Mouse (Mus musculus): ENCODE measurements around the gene Prdm10. TPM values are rescaled to one million over a fixed set of nuclear protein-coding genes. Genes with fewer than 3 reads are reported as not detected.

Prdm10 gene
- polyA plus RNA-seq, 1 experiment from 2014 or later = 1.2 TPM

DNA sequence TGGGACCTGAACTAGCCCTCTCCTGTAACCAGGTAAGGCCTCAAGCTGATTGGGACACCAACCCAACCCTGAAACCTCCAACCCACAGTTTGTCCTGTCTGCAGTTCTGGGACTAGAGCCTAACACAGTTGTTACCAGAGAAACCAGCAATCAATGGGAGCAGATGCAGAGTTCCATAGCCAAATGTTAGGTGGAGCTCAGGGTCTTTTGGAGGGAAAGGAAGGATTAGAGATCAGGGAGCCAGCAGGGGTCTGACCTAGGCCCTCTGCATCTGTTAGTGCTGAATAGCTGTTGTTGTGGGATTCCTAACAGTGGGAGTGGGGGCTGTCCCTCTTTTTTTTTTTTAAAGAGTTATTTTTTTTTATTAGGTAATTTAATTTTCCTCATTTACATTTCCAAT lies 96.3 kb downstream of the Prdm10 start:
- H3K36me3 ChIP-seq (ENCODE audit: insufficient read depth, low read length) = no peaks in the 10 kb centered on the region

DNA sequence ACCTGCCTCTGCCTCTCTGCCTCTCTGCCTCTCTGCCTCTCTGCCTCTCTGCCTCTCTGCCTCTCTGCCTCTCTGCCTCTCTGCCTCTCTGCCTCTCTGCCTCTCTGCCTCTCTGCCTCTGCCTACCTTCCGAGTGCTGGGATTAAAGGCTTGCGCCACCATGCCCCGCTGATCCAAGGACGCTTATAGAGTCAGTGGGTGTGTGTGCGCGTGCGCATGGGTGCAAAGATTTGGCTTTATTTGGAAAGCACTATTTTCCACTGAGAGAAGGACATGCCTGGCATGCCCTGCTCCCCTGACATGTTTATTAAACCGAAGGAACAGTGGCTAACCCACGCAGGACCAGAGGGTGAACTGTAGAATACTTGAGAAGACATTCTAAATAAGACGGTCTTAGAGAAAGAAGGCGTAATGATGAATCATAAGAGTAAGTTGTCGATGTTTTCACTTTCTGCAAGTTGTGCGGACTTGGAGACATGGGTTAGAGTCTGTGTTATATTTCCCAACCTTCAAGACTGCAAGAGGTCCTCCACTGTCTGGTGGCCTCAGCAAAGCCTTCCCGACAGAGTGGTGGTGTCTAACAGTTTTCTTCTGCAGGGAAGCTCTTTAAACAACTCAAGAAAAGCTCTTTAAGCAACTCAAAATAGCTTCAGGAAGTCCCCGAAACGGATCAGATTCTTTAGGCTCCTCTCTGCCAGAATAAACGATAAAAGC lies 104.6 kb downstream of the Prdm10 start:
- 72% methylated on average over 17 of the region's 17 CpGs for WGBS
- no peaks in the 10 kb centered on the region for H3K36me3 ChIP-seq (ENCODE audit: insufficient read depth, low read length)
- no peaks in the 10 kb centered on the region for H3K9me3 ChIP-seq (ENCODE audit: low read length)
- no peak for DNase-seq (ENCODE audit: low spot score)
- no peak overlapping the region for H3K9ac ChIP-seq (replicated peaks; ENCODE audit: low read depth)
- no peak overlapping the region for H3K4me3 ChIP-seq (ENCODE audit: low read depth, low read length)
- ATAC-seq = no peak
- H3K4me2 ChIP-seq (replicated peaks; ENCODE audit: low read depth, low read length) = peak overlapping the region; percentile 74
- no peaks in the 10 kb centered on the region for H3K27me3 ChIP-seq (replicated peaks; ENCODE audit: insufficient read depth, low read length)
- TF ChIP-seq EP300 (IDR thresholded peaks at IDR 0.05) (no peak), CTCF (IDR thresholded peaks at IDR 0.05) (no peak)
- no peak overlapping the region for H3K27ac ChIP-seq (ENCODE audit: low read length)
- no peaks in the 10 kb centered on the region; the same call in 1 of the 2 replicates for H3K4me1 ChIP-seq (ENCODE audit: insufficient read depth, low read depth, low read length)

More for the DNA sequence above, 96.3 kb downstream of the Prdm10 start:
- Histone ChIP-seq H3K9ac (replicated peaks; ENCODE audit: low read depth) (no peak overlapping the region), H3K27me3 (replicated peaks; ENCODE audit: insufficient read depth, low read length) (no peaks in the 10 kb centered on the region), H3K4me1 (ENCODE audit: insufficient read depth, low read depth, low read length) (no peaks in the 10 kb centered on the region), H3K9me3 (ENCODE audit: low read length) (no peaks in the 10 kb centered on the region), H3K27ac (ENCODE audit: low read length) (no peak overlapping the region), H3K4me3 (ENCODE audit: low read depth, low read length) (no peak overlapping the region), H3K4me2 (replicated peaks; ENCODE audit: low read depth, low read length) (no peak overlapping the region)
- ATAC-seq (no peak), DNase-seq (ENCODE audit: low spot score) (no peak)
- TF ChIP-seq CTCF (IDR thresholded peaks at IDR 0.05) (no peak), EP300 (IDR thresholded peaks at IDR 0.05) (no peak)

GRCm38 (mm10) chr9:31385500-31385869 lies 105.1 kb downstream of the Prdm10 start:
- Histone ChIP-seq H3K4me2 (replicated peaks; ENCODE audit: low read depth, low read length) (peak overlapping the region; percentile 74), H3K4me3 (ENCODE audit: low read depth, low read length) (peak overlapping the region; percentile 95), H3K9ac (replicated peaks; ENCODE audit: low read depth) (peak overlapping the region; percentile 84; the same call in 1 of the 2 replicates), H3K27me3 (replicated peaks; ENCODE audit: insufficient read depth, low read length) (no peaks in the 10 kb centered on the region), H3K36me3 (ENCODE audit: insufficient read depth, low read length) (no peaks in the 10 kb centered on the region), H3K4me1 (ENCODE audit: insufficient read depth, low read depth, low read length) (no peaks in the 10 kb centered on the region; the same call in 1 of the 2 replicates), H3K27ac (ENCODE audit: low read length) (no peak overlapping the region), H3K9me3 (ENCODE audit: low read length) (no peaks in the 10 kb centered on the region)
- WGBS = 24% methylated on average over 4 of the region's 4 CpGs
- TF ChIP-seq EP300 (IDR thresholded peaks at IDR 0.05) (no peak), CTCF (IDR thresholded peaks at IDR 0.05) (no peak)
- ATAC-seq (no peak), DNase-seq (ENCODE audit: low spot score) (peak; percentile 5)

DNA sequence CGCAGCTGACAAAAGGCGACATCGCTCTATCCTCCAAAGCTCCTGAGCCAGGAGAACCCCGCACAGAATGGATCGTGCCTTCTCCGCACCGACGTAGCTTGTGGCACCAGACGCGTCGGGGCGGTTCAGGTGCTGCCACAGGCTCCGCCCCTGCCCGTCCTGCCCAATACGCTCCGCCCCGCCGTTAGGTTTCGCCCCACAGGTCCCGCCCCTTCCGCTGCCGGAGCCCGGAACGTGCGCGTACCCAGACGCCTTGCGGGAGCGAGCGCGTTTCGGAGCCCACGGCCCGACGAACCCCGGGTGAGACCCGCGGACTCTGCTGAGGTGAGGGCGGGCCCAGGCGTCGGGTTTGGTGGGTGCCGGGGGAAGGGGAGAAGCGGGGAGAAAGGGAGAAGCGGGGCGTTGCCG lies 105.6 kb downstream of the Prdm10 start, which contains the start of gene Nfrkb:
TSS of gene Nfrkb (plus strand) at position 246 of the 408 bp plus-strand sequence.
- Histone ChIP-seq H3K27me3 (replicated peaks; ENCODE audit: insufficient read depth, low read length) (no peaks in the 10 kb centered on the region), H3K36me3 (ENCODE audit: insufficient read depth, low read length) (peaks cover 3% of the 10 kb centered on the region; the same call in 1 of the 2 replicates), H3K4me2 (replicated peaks; ENCODE audit: low read depth, low read length) (peak within 1 kb of the TSS; percentile 74), H3K4me1 (ENCODE audit: insufficient read depth, low read depth, low read length) (no peaks in the 10 kb centered on the region; the same call in 1 of the 2 replicates), H3K27ac (ENCODE audit: low read length) (peak within 1 kb of the TSS; percentile 38), H3K9ac (replicated peaks; ENCODE audit: low read depth) (peak within 1 kb of the TSS; percentile 84), H3K9me3 (ENCODE audit: low read length) (no peaks in the 10 kb centered on the region), H3K4me3 (ENCODE audit: low read depth, low read length) (peak within 1 kb of the TSS; percentile 95)
- DNase-seq (ENCODE audit: low spot score) (peak; percentile 99), ATAC-seq (peak; percentile 99)
- 1% methylated on average over 39 of the region's 46 CpGs for WGBS
- no peak for TF ChIP-seq CTCF (IDR thresholded peaks at IDR 0.05)
- no peak for TF ChIP-seq EP300 (IDR thresholded peaks at IDR 0.05)

DNA sequence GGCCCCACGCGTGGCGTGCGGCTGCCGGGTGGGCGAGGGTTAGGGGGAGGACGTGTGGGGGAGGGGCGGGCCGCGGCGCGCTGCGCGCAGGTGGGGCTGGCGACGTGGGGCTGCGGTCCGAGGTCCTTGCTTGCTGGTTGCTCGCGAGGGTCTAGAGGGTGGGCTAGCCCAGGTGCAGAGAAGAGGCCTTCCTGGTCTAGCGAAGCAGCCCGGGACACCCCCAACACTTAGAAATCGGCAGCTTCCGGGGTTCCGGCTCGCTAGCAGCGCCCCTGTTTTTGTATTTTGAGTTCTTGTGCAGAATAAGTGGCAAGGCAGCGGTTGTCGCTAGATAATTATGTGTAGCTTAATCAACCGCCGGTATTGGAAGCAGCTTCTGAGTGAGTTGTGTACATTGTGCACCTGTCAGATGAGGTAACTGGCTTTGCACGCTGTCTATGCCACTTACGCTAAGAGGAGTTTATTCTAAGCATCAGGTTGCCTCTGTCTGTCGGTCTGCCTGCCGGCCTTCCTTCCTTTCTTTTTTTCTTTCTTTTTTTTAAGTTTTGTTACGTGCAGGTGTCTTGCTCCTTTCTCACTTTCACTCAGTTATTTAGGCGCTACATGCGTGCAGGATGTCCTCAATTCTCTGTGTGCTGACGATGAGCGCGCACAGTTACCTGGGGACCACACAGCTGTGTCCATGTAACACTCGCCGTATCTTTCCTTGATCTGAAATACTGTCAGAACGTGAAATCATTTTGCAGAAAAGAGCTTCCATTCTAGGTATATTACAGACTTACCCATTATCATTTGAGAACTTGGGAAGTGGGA lies 106.2 kb downstream of the Prdm10 start:
- WGBS = 10% methylated on average over 32 of the region's 44 CpGs
- Histone ChIP-seq H3K27me3 (replicated peaks; ENCODE audit: insufficient read depth, low read length) (no peaks in the 10 kb centered on the region), H3K27ac (ENCODE audit: low read length) (peak overlapping the region; percentile 38), H3K4me1 (ENCODE audit: insufficient read depth, low read depth, low read length) (no peaks in the 10 kb centered on the region; the same call in 1 of the 2 replicates), H3K4me3 (ENCODE audit: low read depth, low read length) (peak overlapping the region; percentile 95), H3K4me2 (replicated peaks; ENCODE audit: low read depth, low read length) (peak overlapping the region; percentile 74), H3K9me3 (ENCODE audit: low read length) (no peaks in the 10 kb centered on the region), H3K9ac (replicated peaks; ENCODE audit: low read depth) (peak overlapping the region; percentile 84), H3K36me3 (ENCODE audit: insufficient read depth, low read length) (peaks cover 9% of the 10 kb centered on the region; the same call in 1 of the 2 replicates)
- TF ChIP-seq CTCF (IDR thresholded peaks at IDR 0.05) = no peak
- TF ChIP-seq EP300 (IDR thresholded peaks at IDR 0.05) = no peak
- peak; percentile 25 for DNase-seq (ENCODE audit: low spot score)
- peak; percentile 58 for ATAC-seq

- no peak for ATAC-seq
- DNase-seq (ENCODE audit: low spot score) = no peak
- WGBS = 70% methylated on average over 5 of the region's 5 CpGs
- TF ChIP-seq EP300 (IDR thresholded peaks at IDR 0.05) = no peak
- TF ChIP-seq CTCF (IDR thresholded peaks at IDR 0.05) = no peak
- Histone ChIP-seq H3K4me1 (ENCODE audit: insufficient read depth, low read depth, low read length) (no peaks in the 10 kb centered on the region; the same call in 1 of the 2 replicates), H3K9ac (replicated peaks; ENCODE audit: low read depth) (0 out of 2 replicates have a peak overlapping the region, but pooled peaks have one; percentile 84), H3K27ac (ENCODE audit: low read length) (no peak overlapping the region), H3K4me2 (replicated peaks; ENCODE audit: low read depth, low read length) (peak overlapping the region; percentile 74), H3K9me3 (ENCODE audit: low read length) (no peaks in the 10 kb centered on the region), H3K27me3 (replicated peaks; ENCODE audit: insufficient read depth, low read length) (no peaks in the 10 kb centered on the region), H3K36me3 (ENCODE audit: insufficient read depth, low read length) (peaks cover 14% of the 10 kb centered on the region; the same call in 1 of the 2 replicates), H3K4me3 (ENCODE audit: low read depth, low read length) (0 out of 2 replicates have a peak overlapping the region, but pooled peaks have one; percentile 95)
Measured at GRCm38 (mm10) chr9:31387206-31387605, 106.9 kb downstream of the Prdm10 start.
